Mouse (Mus musculus): Measurements from ENCODE around the gene Atg9b. TPM values are rescaled to one million over a fixed set of nuclear protein-coding genes. Genes with fewer than 3 reads are reported as not detected.
A peak's percentile ranks its signal among the peaks of the same experiment; 100 is the strongest.

Atg9b gene
- polyA plus RNA-seq, 1 experiment: 10.6 TPM

DNA sequence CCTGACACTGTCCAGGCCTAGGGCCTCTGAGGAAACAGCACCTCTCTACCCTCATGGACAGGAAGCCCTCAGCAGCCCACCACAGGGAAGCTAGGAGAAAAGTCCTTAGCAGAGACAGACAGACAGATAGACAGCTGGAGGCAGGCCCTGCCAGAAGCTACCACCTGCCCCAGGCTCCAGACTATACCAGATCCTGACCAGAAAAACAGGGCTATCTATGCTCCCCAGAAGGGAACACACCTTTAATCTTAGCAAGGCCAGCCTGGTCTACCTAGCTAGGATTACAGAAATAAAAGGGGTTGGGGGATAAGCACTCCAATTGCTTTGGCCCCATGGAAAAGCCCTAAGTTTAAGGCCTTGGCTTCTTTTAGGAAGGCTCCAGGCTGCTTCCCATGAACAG is 48.6 kb downstream of the Atg9b start:
- Histone ChIP-seq H3K4me1 (ENCODE audit: control insufficient read depth, insufficient read depth, low read length) (peaks cover 5% of the 10 kb centered on the region), H3K27ac (ENCODE audit: insufficient read depth, low read length) (no peak overlapping the region)

GRCm38 (mm10) chr5:24342966-24343365 is 49.0 kb downstream of the Atg9b start:
- Histone ChIP-seq H3K9ac (ENCODE audit: low read depth, poor library complexity, severe bottlenecking) (no peak overlapping the region), H3K4me3 (ENCODE audit: low read depth, low read length) (no peak overlapping the region), H3K4me1 (ENCODE audit: control insufficient read depth, insufficient read depth, low read length) (peaks cover 5% of the 10 kb centered on the region), H3K9me3 (replicated peaks; ENCODE audit: control insufficient read depth, insufficient read depth, low read length, poor library complexity, severe bottlenecking) (no peaks in the 10 kb centered on the region), H3K27me3 (ENCODE audit: control insufficient read depth, insufficient read depth, low read length, poor library complexity, severe bottlenecking) (no peaks in the 10 kb centered on the region), H3K27ac (ENCODE audit: insufficient read depth, low read length) (no peak overlapping the region), H3K36me3 (ENCODE audit: control insufficient read depth, insufficient read depth, low read length, poor library complexity, severe bottlenecking) (no peaks in the 10 kb centered on the region)
- TF ChIP-seq CTCF (IDR thresholded peaks at IDR 0.05; ENCODE audit: low read depth, low read length) (no peak), EP300 (IDR thresholded peaks at IDR 0.05; ENCODE audit: insufficient read depth, low read depth, low read length) (no peak), POLR2A (IDR thresholded peaks at IDR 0.05; ENCODE audit: insufficient read depth, low read length) (no peak)

More for the DNA sequence above, 48.6 kb downstream of the Atg9b start:
- TF ChIP-seq CTCF (IDR thresholded peaks at IDR 0.05; ENCODE audit: low read depth, low read length) (no peak), POLR2A (IDR thresholded peaks at IDR 0.05; ENCODE audit: insufficient read depth, low read length) (no peak), EP300 (IDR thresholded peaks at IDR 0.05; ENCODE audit: insufficient read depth, low read depth, low read length) (no peak)
- Histone ChIP-seq H3K27me3 (ENCODE audit: control insufficient read depth, insufficient read depth, low read length, poor library complexity, severe bottlenecking) (no peaks in the 10 kb centered on the region), H3K9me3 (replicated peaks; ENCODE audit: control insufficient read depth, insufficient read depth, low read length, poor library complexity, severe bottlenecking) (no peaks in the 10 kb centered on the region), H3K9ac (ENCODE audit: low read depth, poor library complexity, severe bottlenecking) (no peak overlapping the region), H3K36me3 (ENCODE audit: control insufficient read depth, insufficient read depth, low read length, poor library complexity, severe bottlenecking) (no peaks in the 10 kb centered on the region), H3K4me3 (ENCODE audit: low read depth, low read length) (no peak overlapping the region)

DNA sequence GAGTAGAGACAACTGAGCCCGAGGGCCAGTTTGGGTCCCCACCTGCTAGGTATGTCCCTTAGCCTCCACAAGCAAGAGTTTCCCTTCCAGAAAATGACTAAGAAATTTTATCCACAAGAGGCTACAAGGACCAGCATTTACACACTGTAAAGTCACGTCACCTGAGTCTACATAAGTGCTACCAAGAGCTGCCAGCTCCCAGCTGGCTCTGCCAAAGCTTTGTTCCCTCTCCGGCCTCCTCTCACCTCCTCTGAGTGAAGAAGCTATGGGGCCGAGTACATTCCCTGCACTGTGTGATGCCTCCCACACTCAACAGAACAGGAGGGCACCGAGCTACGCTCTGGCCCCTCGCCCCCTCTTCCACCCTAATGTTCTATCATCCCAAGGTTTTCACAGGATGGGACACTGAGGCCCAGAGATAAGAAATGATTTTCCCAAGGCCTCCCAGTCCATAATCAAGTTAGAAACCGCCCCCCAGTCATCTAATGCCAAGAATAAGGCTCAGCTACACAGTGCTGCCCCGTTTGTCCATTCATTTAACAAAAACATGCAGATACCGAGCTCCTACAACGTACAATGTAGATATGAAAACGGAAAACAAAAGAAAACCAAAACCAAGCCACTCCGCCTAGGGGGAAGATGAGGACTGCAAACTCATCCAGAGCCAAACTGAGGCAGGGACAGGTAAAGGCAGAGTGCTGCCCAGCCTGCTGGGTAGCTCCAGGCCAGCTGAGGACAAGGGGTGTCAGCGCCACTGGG is 49.6 kb downstream of the Atg9b start:
- Histone ChIP-seq H3K27me3 (ENCODE audit: control insufficient read depth, insufficient read depth, low read length, poor library complexity, severe bottlenecking) (no peaks in the 10 kb centered on the region), H3K4me3 (ENCODE audit: low read depth, low read length) (no peak overlapping the region), H3K4me1 (ENCODE audit: control insufficient read depth, insufficient read depth, low read length) (peaks cover 5% of the 10 kb centered on the region), H3K9me3 (replicated peaks; ENCODE audit: control insufficient read depth, insufficient read depth, low read length, poor library complexity, severe bottlenecking) (no peaks in the 10 kb centered on the region), H3K27ac (ENCODE audit: insufficient read depth, low read length) (no peak overlapping the region), H3K36me3 (ENCODE audit: control insufficient read depth, insufficient read depth, low read length, poor library complexity, severe bottlenecking) (no peaks in the 10 kb centered on the region), H3K9ac (ENCODE audit: low read depth, poor library complexity, severe bottlenecking) (no peak overlapping the region)
- TF ChIP-seq CTCF (IDR thresholded peaks at IDR 0.05; ENCODE audit: low read depth, low read length) (no peak), EP300 (IDR thresholded peaks at IDR 0.05; ENCODE audit: insufficient read depth, low read depth, low read length) (no peak)

DNA sequence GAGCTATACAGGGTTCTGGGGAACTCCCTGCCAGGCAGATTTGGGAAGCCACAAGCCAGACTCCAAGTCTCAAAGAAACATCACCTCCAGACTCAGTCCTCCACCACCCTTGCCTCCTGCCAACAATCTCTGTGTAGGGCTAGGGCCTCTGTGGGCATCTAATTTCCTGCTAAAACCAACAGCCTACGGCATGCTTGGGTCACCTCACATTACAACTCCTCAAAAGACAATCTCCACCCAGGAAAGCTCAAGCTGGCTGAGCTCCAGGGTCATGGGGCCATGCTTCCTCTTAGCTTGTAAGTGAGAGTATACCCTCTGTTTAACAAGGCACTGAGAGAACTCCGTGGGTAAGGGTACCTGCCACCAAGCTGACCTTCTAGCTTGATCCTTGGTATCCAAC is 54.1 kb downstream of the Atg9b start:
- H3K4me3 ChIP-seq (ENCODE audit: low read depth, low read length): no peak overlapping the region
- H3K4me1 ChIP-seq (ENCODE audit: control insufficient read depth, insufficient read depth, low read length): no peaks in the 10 kb centered on the region
- H3K27ac ChIP-seq (ENCODE audit: insufficient read depth, low read length): no peak overlapping the region
- H3K27me3 ChIP-seq (ENCODE audit: control insufficient read depth, insufficient read depth, low read length, poor library complexity, severe bottlenecking): no peaks in the 10 kb centered on the region
- no peak overlapping the region for H3K9ac ChIP-seq (ENCODE audit: low read depth, poor library complexity, severe bottlenecking)
- H3K36me3 ChIP-seq (ENCODE audit: control insufficient read depth, insufficient read depth, low read length, poor library complexity, severe bottlenecking): no peaks in the 10 kb centered on the region
- TF ChIP-seq CTCF (IDR thresholded peaks at IDR 0.05; ENCODE audit: low read depth, low read length): no peak
- TF ChIP-seq EP300 (IDR thresholded peaks at IDR 0.05; ENCODE audit: insufficient read depth, low read depth, low read length): no peak
- no peak for TF ChIP-seq POLR2A (IDR thresholded peaks at IDR 0.05; ENCODE audit: insufficient read depth, low read length)
- no peaks in the 10 kb centered on the region for H3K9me3 ChIP-seq (replicated peaks; ENCODE audit: control insufficient read depth, insufficient read depth, low read length, poor library complexity, severe bottlenecking)

DNA sequence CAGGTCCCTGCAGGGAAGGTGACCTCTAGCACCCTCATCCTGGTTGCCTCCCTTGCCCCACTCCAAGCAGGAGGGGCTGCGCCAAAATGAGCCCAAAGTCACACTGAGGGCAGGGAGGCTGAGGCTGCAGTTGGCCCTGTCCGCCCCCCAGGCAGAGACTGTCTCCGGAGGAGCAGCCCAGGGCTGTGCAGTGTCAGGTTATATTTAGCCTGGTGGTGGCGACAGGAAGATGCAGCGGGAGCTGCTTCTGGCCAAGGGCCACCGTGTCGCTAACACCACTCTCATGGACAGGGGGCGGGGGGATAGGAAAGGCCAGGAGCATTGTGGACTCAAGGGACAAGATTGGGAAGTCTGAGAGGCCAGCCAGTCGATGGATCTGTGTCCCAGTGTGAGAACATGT is 54.6 kb downstream of the Atg9b start:
- H3K9me3 ChIP-seq (replicated peaks; ENCODE audit: control insufficient read depth, insufficient read depth, low read length, poor library complexity, severe bottlenecking): no peaks in the 10 kb centered on the region
- no peaks in the 10 kb centered on the region for H3K4me1 ChIP-seq (ENCODE audit: control insufficient read depth, insufficient read depth, low read length)
- no peak overlapping the region for H3K9ac ChIP-seq (ENCODE audit: low read depth, poor library complexity, severe bottlenecking)
- H3K27me3 ChIP-seq (ENCODE audit: control insufficient read depth, insufficient read depth, low read length, poor library complexity, severe bottlenecking): no peaks in the 10 kb centered on the region
- TF ChIP-seq EP300 (IDR thresholded peaks at IDR 0.05; ENCODE audit: insufficient read depth, low read depth, low read length) (no peak), CTCF (IDR thresholded peaks at IDR 0.05; ENCODE audit: low read depth, low read length) (peak; percentile 3)
- H3K27ac ChIP-seq (ENCODE audit: insufficient read depth, low read length): no peak overlapping the region
- no peak overlapping the region for H3K4me3 ChIP-seq (ENCODE audit: low read depth, low read length)
- H3K36me3 ChIP-seq (ENCODE audit: control insufficient read depth, insufficient read depth, low read length, poor library complexity, severe bottlenecking): no peaks in the 10 kb centered on the region

DNA sequence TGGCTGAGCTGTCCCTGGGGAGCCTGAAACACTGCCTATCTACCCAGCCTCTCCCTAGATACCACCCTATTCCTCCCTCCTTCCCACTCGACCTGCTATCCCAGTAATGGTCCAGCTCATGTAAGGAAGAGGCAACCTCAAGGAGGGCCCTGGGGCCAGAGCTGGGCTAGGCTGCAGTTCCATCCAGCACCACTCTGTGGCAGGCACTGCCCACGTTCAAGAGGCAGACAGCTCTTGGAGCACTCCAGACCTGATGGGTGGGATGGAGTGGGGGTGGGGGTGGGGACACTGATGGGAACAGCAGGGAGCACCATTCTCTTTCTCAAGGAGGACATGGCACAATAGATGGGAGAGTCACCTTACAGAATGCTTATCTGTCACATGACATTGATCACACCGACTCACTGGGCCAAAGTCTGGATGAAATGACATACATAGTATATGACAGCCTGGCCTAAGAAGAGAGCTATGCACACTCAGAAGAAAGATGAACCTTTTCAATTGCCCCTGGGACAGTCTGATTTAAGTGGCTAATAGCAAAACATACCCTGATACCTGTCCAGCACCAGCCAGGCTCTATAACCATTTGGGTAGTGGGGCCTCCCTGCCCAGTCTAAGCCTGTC is 55.9 kb downstream of the Atg9b start:
- Histone ChIP-seq H3K9ac (ENCODE audit: low read depth, poor library complexity, severe bottlenecking) (no peak overlapping the region), H3K27ac (ENCODE audit: insufficient read depth, low read length) (no peak overlapping the region)

More for the DNA sequence above, 55.9 kb downstream of the Atg9b start:
- Histone ChIP-seq H3K4me1 (ENCODE audit: control insufficient read depth, insufficient read depth, low read length) (no peaks in the 10 kb centered on the region), H3K9me3 (replicated peaks; ENCODE audit: control insufficient read depth, insufficient read depth, low read length, poor library complexity, severe bottlenecking) (no peaks in the 10 kb centered on the region), H3K27me3 (ENCODE audit: control insufficient read depth, insufficient read depth, low read length, poor library complexity, severe bottlenecking) (no peaks in the 10 kb centered on the region), H3K4me3 (ENCODE audit: low read depth, low read length) (no peak overlapping the region), H3K36me3 (ENCODE audit: control insufficient read depth, insufficient read depth, low read length, poor library complexity, severe bottlenecking) (no peaks in the 10 kb centered on the region)
- TF ChIP-seq EP300 (IDR thresholded peaks at IDR 0.05; ENCODE audit: insufficient read depth, low read depth, low read length) (no peak), CTCF (IDR thresholded peaks at IDR 0.05; ENCODE audit: low read depth, low read length) (peak; percentile 80), POLR2A (IDR thresholded peaks at IDR 0.05; ENCODE audit: insufficient read depth, low read length) (no peak)
